Mouse (Mus musculus) spleen, embryonic (tissue): Measurements from ENCODE around the gene Tmem128.

Experiments
- CTCF ChIA-PET: fragments of 350-600 bp; sonication (Branson Sonifier 250); formaldehyde crosslinking; loops from one replicate; lab custom pipeline; 2022; lab: Charles Lee

Tmem128 gene

DNA sequence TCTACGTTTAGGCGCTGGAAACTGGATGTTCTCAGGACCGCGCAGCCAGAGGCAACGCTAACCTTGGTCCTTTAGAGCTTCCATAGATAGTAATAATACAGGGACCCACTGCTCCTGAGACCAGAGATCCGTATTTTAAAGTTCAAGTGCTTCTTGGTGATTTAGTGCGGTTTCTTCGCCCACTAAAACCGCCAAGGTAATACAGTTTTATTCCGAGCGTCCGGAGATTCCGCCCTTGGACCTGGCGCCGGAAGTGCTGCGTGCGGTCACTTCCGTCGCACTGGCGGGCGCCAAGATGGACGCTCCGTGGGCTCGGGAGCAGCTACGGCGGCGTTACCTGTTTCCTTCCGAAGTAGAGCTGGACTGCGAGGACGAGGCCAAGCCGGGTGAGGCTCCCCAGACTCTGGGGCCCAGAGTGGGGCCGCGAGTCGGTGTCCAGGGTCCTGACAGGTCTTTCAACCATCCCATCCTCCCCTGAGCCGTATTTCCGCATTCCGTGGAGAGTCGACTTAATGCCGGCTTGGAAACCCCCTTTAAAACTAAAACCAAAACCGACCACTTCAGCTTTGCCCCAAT is at the start of gene Tmem128:
Gene Tmem128, plus strand, starts transcription at position 79 of the 576 bp plus-strand sequence.
- CTCF ChIA-PET = no interaction called here

DNA sequence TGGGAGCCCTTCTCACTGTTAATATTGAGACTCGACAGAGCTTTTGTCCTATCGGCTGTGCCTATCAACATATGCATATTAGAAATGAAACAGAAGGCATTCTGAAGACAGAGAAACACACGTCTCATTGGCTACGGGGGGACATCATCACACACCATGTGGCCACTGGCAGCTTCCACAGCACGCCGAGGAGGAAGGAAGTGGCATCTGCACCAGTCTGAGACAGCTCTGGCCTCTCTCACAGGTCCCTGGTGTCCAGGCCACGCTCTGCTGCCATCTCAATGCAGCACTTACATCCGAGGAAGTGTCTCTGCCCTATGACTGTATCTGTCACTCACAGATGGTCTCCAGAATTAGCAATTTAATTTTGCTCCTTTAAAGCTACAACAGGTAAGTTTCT is 48.3 kb upstream of the Tmem128 start:
- CTCF ChIA-PET = no interaction called here

DNA sequence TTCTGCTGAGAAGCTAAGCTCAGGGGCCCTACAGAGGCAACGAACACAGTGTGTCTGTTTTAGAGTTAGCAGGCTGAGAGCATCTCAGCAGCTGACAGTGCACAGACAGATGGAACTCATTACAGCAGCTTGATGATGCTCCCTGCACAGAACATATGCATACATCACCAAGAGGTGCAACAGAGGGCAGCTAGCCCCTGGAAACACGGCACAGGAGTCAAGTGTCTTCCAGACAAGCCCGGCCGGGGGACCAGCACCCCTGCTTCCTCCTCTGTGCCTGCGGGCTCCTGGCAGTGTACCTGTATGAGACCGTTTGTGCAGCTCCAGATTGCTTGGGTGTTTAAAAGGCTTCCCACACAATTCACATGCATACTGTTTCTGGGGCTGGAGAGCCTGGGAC is 47.0 kb upstream of the Tmem128 start:
- CTCF ChIA-PET = no interaction called here

DNA sequence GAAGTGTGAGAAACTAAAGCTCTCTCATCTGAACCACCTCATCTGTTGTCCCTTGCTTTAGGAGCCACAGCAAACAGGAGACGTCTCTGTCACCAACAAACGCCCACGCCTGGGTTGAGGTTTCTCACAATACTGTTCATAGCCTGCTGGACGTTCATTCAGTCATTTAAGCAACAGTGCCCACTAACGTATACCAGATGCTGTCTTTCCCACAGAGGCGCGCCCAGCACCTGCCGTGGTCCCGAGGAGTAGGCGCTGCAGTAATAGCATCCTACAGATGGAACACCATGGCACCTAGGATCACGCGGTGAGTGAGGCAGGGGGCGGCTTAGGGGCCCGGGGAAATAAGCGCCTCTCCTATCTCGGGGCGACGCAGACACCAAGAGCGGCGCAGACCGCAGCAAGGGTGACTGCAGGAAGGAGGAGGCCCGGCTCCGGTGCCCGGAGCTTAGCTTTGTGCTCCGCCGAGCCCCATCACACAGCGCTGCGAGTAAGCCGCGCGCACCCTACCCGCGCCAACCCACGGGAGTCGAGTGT is 40.1 kb upstream of the Tmem128 start:
- CTCF ChIA-PET = no interaction called here

DNA sequence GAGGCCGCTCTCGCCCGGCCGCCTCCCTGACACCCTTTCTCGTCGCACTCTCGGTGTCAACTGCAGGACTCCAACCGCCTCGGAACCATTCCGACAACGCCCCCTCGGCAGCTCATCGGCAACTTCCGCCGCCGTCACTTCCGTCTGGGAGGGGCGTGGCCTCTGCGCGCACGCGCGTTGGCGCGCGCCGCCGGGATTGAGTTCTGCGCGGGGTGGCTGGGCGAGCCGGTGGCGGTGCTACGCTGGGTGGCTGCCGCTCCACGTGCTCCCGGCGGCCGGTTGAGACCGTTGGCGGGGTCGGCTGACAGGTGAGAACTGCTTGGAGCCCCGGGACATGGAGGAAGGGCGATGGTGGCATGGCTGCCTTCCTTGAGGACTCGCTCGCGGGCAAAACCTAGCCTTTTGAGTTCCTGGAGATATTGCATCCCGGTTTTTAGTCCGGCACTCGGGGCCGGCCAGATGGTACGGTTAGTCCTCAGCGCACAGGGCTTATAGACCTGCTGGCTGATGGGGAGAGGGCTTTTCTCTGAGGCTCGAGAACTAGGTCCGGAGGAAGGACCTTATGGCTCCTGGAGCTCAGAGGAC is 39.6 kb upstream of the Tmem128 start, which contains the start of the genes Zbtb49 and Lyar:
Gene Zbtb49, minus strand, starts transcription at position 130 of the 585 bp plus-strand sequence.
Gene Lyar, plus strand, starts transcription at position 143 of the 585 bp plus-strand sequence.
- CTCF ChIA-PET = interaction anchor here (1.1 kb wide), 1 partner anchor 10 kb away, joined by 3 read pairs; no protein-coding TSS in a partner anchor

DNA sequence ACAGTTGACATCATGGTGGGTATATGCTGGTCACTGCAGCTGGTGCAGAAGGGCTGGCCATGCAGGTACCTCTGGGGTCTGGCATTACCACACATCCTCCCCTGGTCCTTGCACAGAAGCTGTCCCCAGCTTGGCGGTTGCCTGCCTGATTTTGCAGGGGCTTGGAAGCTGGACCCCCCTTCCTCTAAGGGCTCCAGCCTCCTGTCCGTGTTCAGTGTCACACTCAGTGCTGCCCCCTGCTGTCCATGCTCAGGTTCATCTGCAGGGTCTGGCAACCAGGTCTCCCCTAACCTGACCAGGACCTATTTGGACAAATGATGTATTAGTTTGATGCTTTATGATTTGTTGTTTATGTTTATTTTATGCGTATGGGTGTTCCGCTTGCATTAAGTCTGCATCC is 24.6 kb upstream of the Tmem128 start:
- CTCF ChIA-PET = no interaction called here

DNA sequence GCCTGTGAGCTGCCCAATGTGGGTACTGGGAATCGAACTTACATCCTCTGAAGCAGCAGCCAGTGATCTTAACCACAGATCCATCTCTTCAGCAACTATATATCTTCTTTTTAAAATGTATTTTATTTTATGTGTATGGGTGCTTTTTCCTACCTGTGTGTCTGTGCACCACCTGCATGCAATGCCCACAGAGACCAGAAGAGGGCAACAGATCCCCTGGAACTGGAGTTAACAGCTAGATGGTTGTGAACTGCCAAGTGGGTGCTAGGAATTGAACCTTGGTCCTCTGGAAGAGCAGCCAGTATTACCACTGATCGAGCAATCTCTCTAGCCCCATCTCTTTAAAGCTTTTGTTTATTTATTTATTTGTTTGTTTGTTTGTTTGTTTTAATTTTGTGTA is 23.4 kb upstream of the Tmem128 start:
- CTCF ChIA-PET = no interaction called here

DNA sequence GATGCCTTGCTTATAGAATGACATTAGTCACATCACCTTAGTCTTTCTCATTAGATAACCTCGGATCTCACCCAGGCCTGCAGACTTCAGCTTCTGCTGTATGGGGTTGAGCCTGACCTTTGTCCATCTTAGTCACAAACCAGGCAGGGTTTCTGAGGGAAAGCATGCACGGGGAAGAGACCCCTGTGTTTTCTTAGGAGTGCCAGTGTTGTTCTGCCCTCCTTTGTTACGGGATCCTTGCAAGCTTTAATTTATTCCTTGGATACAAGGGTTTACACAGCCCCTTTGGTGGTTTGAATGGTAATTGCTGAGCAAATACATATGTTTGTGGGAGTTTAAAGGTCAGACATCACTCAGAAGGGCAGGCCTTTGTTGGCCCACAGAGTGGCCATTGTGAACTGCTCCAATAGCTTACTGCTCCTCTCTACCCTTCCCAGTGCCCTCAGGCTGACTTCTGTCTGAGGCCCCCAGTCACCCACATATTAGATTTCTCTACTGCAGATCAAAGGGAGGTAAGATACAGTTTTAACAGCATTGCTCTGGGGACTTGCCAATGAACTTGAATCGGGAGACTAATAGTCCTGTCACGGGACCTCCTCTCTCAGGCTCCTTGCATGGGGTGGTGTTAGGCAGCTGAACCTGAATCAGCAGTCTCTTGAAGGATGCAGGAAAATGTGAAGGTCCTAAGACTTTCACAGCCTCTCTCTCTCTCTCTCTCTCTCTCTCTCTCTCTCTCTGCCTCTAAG is 19.1 kb upstream of the Tmem128 start:
- CTCF ChIA-PET = no interaction called here

DNA sequence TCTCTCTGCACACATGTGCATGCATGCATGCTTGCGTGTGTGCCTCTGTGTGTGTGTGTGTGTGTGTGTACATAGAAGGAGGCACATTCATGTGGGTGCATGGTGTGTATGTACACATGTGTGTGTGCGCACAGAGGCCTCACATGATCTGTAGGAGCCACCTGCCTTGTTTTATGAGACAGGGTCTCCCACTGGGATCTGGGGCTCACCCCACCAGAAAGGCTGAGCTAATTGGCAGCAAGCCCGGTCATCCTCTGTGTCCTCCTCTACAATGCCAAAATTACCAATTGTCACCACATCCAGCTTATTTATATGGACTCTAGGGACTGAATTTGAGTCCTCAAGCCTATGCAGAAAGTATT is 18.5 kb upstream of the Tmem128 start:
- CTCF ChIA-PET = no interaction called here

DNA sequence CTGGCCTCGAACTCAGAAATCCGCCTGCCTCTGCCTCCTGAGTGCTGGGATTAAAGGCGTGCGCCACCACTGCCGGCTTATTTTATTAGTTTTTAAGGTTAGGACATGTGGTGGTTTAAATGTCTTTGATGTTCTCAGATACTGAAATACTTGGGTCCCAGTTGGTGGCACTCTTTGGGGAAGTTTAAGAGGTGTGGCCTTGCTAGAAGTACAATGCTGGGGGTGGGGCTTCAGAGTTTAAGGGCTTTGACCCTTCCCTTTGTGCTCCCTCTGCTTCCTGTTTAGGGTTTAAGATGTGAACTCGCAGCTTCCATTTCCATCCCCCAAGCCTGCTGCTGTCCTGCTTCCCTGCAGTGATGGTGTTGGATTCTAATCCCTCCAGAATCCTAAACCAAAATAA is 18.0 kb upstream of the Tmem128 start:
- CTCF ChIA-PET = no interaction called here

DNA sequence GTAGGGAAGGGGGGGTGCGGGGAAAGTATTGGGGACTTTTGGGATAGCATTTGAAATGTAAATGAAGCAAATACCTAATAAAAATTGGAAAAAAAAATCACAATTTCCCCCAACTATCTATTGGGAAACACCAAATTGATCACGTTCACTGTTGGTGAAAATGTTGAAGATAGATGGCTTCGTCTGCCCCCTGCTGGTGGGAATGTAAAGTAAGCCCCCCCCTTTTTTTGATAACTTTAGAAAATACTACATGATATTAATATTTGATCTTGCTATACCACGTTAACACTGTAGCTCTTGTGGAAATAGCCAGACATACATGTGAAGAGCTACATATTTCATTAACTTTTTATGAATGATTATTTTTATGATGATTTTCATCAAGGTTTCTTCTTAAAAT is 4.8 kb upstream of the Tmem128 start:
- CTCF ChIA-PET = no interaction called here

DNA sequence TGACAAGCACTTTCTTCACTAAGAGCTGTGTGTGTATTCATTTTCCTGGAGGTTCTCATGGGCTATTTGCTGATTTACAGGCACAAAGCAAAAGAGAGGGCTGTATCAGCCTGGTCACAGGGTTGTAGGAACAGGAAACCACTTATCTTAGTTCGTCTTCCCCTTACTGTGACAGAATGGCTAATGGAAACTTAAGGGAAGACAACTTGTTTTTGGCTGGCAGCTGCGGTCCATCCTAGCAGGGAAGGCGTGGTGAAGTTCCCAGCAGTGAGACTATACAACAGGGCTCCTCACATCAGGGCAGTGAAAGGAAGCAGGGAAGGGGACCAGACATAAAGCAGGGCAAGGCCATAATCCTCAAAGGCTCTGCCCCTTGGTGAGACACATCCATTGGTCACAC is 4.3 kb upstream of the Tmem128 start:
- CTCF ChIA-PET = no interaction called here

DNA sequence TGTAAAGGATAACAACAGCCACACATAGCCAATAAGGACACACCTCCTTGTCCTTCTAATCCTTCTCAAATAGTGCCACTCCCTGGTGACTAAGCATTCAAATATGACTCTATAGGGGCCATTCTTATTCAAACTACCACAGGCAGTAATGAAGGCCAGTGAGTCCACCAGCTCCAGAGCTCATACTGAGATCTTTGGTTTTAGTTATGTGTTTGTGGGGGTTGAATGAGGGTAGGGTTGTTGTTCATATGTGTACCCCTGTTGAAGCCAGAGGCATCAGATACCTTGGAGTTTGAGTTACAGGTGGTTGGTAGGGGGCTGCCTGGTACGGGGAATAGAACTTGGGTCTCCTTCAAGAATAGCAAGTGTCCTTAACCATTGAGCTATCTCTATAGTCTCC is 3.4 kb upstream of the Tmem128 start:
- CTCF ChIA-PET = interaction anchor here (0.5 kb wide), 1 partner anchor 65 kb away, joined by 3 read pairs; no protein-coding TSS in a partner anchor

DNA sequence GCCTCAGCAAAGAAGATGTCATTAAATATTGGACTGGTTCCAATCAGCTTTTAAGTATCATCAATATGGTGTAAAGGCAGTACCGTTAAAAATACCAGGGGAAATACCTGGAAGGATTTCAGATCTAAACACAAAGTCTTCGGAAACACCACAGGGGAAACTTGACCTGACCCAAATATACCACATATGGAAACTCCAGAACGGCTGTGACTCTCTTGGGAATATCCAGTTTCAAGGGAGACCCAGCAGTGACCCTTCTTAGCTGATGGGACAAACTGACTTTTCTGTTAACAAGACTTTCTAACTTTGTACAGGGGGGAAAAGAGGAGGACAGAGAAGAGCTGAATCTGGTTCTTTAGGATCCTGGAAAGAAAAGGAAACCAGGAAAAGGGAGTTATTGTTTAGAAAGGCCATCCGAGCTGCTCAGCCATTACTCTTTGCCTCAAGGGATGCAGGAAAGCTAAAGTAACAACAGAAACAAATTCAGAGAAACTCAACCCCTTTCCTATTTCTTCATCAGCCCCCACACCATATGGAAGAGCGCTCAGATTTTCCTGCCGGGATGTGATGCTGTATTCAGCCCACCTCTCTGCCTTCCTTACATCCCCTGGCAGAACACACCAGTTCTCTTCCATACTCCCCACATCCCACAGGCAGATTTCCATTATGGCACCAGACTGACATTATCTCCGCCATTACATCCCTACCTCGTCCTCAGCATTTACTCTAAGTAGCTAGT is 1.8 kb upstream of the Tmem128 start:
- CTCF ChIA-PET = interaction anchor here (0.6 to 1.3 kb wide), 2 partner anchors 9 to 1274 kb away, joined by 3 read pairs; no protein-coding TSS in a partner anchor

DNA sequence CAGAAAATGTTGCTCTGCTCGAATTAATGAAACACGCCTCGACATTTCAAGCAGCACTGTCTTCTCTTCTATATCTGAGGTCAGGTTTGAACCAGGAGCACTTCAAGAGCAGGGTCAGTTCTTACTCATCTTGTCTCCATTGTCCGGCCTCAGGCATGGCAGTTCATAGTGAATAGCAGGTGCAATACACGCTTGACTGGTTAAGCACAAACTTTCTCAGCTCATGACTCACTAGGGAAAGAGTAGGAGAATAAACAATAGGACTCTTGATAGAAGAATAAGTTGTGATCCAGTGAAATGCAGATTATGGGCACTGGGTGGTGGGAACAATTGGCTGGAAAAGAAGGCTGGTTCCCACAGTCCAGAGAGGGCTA is 1.2 kb upstream of the Tmem128 start:
- CTCF ChIA-PET = interaction anchor here (1.3 kb wide), 1 partner anchor 9 kb away, joined by 3 read pairs; no protein-coding TSS in a partner anchor

DNA sequence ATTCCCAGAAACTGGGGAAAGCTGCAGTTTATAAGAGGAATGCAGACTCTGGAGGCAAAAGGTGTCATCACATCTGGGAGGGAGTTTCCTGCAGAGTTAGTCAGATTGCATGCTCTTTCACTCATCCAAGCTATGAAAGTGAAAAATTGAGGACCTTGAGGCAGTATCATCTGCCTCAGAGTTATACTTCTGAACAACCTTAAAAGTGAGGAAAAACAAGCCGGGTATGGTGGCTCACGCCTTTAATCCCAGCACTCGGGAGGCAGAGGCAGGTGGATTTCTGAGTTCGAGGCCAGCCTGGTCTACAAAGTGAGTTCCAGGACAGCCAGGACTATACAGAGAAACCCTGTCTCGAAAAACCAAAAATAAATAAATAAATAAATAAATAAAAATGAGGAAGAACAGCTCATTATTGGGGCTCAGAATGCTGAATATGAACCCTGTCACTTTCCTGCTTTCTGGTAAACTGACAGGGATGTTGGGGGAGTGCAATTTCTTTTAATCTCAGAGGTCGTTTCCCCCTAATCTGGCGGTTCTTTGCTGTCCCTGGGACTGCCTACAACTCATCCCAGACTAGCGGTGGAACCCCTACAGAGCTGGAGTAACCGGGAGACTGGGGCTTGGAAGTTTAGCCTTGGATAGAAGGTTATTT is 404 bp upstream of the Tmem128 start:
- CTCF ChIA-PET = no interaction called here

DNA sequence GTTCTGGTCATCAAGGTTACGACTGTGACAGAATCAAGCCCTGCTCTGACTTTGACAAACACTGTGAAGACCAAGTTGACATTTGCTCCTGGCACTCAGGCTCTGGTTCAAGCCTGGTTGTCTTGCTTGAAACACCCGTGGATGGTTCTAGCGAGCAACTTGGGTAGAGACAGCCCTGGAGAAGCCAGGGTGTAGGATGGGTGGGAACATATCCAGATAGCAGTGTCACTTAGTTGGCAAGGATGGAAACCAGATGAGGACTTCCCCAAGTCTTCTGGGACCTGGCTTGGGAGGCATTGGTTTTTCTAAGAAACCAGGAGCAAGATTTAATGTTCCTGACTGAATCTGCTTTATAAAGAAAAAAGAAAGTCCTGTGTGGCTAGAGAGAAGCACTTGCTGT is 11.0 kb downstream of the Tmem128 start:
- CTCF ChIA-PET = no interaction called here

DNA sequence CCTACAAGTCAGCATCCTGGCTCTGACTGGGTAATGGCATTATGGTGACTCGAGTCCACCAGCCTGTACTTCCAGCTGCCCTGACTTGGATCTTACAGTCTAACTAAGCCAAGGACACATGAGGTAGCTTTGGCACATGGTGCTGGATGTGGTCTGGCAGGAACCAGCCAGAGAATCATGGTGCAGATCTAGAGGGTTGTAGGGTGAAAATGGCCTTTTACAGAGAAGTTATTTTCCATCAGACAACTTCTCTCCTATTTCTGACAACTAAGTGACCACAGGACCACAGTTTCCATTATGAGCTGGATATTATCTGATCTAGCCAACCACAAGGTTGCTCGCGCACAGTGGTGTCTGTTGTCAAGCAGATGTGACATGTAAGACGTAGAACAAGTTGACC is 13.8 kb downstream of the Tmem128 start:
- CTCF ChIA-PET = no interaction called here

DNA sequence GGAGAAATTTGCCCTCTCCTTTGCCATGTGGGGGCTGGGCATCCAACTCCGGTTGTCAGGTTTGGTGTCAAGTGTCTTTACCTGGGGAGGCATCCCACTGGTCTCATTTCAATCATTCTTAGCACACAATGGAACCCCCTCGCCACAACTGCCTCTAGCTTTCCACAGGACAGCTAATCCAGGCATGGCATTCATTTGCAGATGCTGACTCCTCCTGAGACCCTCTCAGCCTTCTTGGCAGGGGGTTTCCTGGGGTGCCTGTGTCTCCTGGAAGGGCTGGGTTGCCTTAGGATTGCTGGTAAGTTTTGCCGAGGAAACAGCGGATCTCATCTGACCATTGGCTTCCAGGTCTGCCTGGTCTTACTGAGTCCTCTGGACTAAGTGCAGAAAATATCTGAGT is 15.8 kb downstream of the Tmem128 start, which contains the start of gene Otop1:
Gene Otop1, plus strand, starts transcription at position 202 of the 400 bp plus-strand sequence.
- CTCF ChIA-PET = no interaction called here

DNA sequence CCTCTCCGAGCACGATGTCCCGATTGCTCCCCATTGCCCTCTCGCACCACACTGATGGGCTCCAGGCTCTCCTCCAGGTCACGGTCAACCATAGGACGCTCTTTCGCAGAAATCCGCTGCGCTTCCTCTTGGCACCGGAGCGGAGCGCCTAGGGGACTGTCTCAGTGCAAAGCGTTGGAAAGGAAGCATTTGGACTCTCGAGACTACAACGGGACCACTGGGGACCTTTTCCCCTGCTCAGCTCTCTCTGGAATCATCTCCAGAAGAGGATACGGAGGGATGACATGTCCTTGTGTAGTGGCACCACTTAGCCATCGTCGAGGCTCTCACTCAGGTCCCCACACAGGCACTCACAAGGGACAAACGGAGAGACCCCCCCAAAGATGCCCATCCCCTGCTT is 16.5 kb downstream of the Tmem128 start:
- CTCF ChIA-PET = no interaction called here
